Mouse (Mus musculus) kidney, adult 2 months (tissue): Measurements from ENCODE around the gene Napa.

Experiments used
- CTCF ChIP-seq: fragments of 200-500 bp; conservative IDR thresholded peaks from 2 replicates; pipeline ENCODE4 v1.5.1; 2011; ENCODE audit warnings: low read depth, mild to moderate bottlenecking, control low read depth, low read length, moderate library complexity, mixed read lengths; ENCODE audit not compliant: insufficient read depth, insufficient read length
- POLR2A ChIP-seq: fragments of 200-500 bp; IDR thresholded peaks from one replicate; pipeline ENCODE4 v1.6.1; 2011; ENCODE audit warnings: low read depth, low read length, control low read depth

DNA sequence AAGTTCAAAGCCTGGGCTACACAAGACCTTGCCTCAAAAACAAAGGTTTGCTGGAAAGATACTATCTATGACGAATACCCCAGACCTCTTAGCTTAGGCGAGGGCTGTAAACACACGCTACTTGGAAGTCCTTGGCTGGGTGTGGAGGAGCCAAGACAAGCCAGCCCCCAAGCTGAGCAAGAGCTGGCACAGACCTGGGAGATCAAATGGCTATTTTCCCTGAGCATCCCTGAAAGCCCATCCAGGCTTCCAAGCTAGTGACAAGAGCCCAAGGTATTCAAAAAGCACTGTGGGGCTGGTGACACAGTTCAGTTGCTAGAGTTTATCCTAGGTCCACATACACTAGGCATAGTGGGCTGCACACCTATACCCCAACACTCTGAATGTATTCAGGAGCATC lies 47.7 kb upstream of the Napa start:
- no peak for TF ChIP-seq CTCF
- TF ChIP-seq POLR2A: no peak
